Mouse (Mus musculus): ENCODE measurements around the gene Parp16. TPM values are rescaled to one million over a fixed set of nuclear protein-coding genes. Genes with fewer than 3 reads are reported as not detected.

Gene Parp16
- polyA plus RNA-seq, 1 experiment from 2014 or later: 8.6 TPM

DNA sequence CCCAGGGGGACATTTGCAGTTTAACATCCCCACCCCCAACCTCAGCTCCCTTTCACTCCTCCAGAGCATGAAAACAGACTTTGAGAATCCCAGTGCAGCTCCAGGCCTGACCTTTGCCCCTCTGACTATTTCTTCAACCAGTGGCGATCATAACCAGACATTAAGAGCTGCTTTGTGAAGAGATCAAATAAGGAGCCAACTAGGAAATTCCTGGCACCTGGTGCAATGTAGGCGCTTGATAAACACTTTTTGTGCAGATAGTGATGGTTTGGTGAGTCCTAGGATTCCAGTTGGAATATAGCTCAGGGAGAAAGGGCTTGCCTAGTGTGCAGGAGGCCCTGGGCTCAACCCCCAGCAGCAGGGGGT, 3.8 kb upstream of the Parp16 start:
- ATAC-seq (replicated peaks; ENCODE audit: low FRiP score, low read depth): no peak
- Histone ChIP-seq H3K27me3 (ENCODE audit: insufficient read depth, low read length) (no peaks in the 10 kb centered on the region), H3K9ac (ENCODE audit: low read depth, low read length) (no peak overlapping the region), H3K27ac (peak overlapping the region; percentile 78), H3K4me2 (ENCODE audit: low read length) (no peak overlapping the region; the same call in 1 of the 2 replicates), H3K4me1 (replicated peaks; ENCODE audit: insufficient read depth, low read length) (peaks cover 24% of the 10 kb centered on the region; the same call in 1 of the 2 replicates), H3K36me3 (ENCODE audit: insufficient read depth, low read length) (no peaks in the 10 kb centered on the region), H3K9me3 (replicated peaks; ENCODE audit: low read length) (no peaks in the 10 kb centered on the region), H3K4me3 (replicated peaks; ENCODE audit: low read depth, low read length) (no peak overlapping the region)
- WGBS: 25% methylated on average over 2 of the region's 2 CpGs
- TF ChIP-seq CTCF (IDR thresholded peaks at IDR 0.05; ENCODE audit: low read depth): no peak
- DNase-seq (ENCODE audit: low spot score): peak; percentile 57

DNA sequence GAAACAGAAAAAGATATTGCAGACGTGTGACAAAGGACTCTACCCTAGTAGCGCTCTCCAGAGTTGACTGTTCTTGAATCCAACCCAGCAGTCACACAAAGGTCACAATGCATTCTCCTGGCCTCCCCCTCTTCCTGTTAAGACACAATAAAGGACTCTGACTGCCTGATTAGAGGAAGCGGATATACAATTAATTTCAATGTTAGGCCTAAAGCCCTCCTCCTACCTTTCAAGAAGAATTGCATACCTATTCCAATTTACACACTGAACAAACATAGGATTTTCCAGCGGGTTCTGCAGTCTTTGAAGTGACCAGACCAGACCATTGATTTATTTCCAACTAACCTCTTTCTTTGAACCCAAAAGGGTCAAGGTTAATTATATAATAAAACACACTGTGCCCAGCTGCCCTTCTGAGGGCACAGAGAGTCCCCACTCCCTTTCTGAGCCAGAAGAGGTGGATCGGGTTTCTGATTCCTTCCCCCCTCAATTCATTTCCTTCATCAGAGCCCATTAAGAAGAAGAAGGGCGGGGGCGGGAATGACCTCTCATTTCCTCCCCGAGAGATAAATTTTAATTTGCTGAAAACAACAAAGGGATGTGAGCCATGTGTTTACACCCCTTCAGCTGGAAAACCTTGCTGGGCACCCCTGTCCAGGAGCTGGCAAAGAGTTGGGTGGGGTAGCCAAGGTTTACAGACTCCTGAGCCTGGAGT, 3.2 kb upstream of the Parp16 start:
- no peak overlapping the region for H3K4me2 ChIP-seq (ENCODE audit: low read length)
- 13% methylated on average over 8 of the region's 8 CpGs for WGBS
- no peak overlapping the region for H3K9ac ChIP-seq (ENCODE audit: low read depth, low read length)

DNA sequence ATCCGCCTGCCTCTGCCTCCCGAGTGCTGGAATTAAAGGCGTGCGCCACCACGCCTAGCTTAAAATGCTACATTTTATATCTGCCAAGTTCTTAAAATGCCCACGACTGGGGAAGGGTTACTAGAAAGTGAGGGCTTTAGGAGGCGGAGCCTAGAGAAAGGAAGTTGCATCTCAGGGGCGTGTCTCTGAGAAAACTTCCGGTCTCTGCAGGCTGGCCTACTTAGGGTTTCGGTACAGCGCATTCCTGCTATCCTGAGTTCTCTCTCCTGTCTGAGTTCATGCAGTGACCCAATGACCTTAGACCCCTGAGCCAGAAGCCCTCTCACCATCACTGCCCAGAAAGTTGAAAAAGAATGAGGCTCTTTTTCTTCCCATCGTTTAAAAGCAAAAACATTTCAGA, 1.9 kb upstream of the Parp16 start:
- Histone ChIP-seq H3K36me3 (ENCODE audit: insufficient read depth, low read length) (no peaks in the 10 kb centered on the region), H3K9ac (ENCODE audit: low read depth, low read length) (no peak overlapping the region), H3K27me3 (ENCODE audit: insufficient read depth, low read length) (no peaks in the 10 kb centered on the region), H3K4me1 (replicated peaks; ENCODE audit: insufficient read depth, low read length) (peaks cover 24% of the 10 kb centered on the region; the same call in 1 of the 2 replicates), H3K4me3 (replicated peaks; ENCODE audit: low read depth, low read length) (no peak overlapping the region), H3K27ac (no peak overlapping the region), H3K9me3 (replicated peaks; ENCODE audit: low read length) (no peaks in the 10 kb centered on the region), H3K4me2 (ENCODE audit: low read length) (no peak overlapping the region)
- no peak for ATAC-seq (replicated peaks; ENCODE audit: low FRiP score, low read depth)
- peak; percentile 69 for DNase-seq (ENCODE audit: low spot score)
- TF ChIP-seq CTCF (IDR thresholded peaks at IDR 0.05; ENCODE audit: low read depth): no peak
- WGBS: 72% methylated on average over 12 of the region's 12 CpGs

More for the DNA sequence above, 3.2 kb upstream of the Parp16 start:
- no peak for ATAC-seq (replicated peaks; ENCODE audit: low FRiP score, low read depth)
- Histone ChIP-seq H3K27ac (peak overlapping the region; percentile 78), H3K9me3 (replicated peaks; ENCODE audit: low read length) (no peaks in the 10 kb centered on the region), H3K36me3 (ENCODE audit: insufficient read depth, low read length) (no peaks in the 10 kb centered on the region), H3K4me1 (replicated peaks; ENCODE audit: insufficient read depth, low read length) (peaks cover 24% of the 10 kb centered on the region; the same call in 1 of the 2 replicates), H3K27me3 (ENCODE audit: insufficient read depth, low read length) (no peaks in the 10 kb centered on the region), H3K4me3 (replicated peaks; ENCODE audit: low read depth, low read length) (no peak overlapping the region)
- TF ChIP-seq CTCF (IDR thresholded peaks at IDR 0.05; ENCODE audit: low read depth): no peak
- DNase-seq (ENCODE audit: low spot score): peak; percentile 88

DNA sequence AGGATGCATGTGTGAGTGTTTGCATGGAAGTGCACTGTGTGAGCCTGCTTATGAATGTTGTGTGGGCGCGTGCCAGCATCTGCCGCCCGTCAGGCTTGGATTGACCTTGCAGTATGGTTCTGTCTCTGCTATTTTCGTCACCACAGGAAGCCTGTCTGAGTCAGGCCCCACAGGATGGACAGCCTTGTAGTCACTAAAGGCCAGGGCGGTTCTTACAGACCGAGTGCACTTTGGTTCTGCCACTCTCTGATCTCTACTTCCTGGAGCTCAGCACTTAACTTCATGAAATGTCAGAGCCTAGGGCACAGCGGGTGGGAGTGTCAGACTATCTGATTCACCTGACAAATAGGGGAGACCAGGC, 448 bp downstream of the Parp16 start:
- WGBS: 16% methylated on average over 8 of the region's 8 CpGs
- no peak for TF ChIP-seq CTCF (IDR thresholded peaks at IDR 0.05; ENCODE audit: low read depth)
- Histone ChIP-seq H3K27ac (peak overlapping the region; percentile 93), H3K27me3 (ENCODE audit: insufficient read depth, low read length) (no peaks in the 10 kb centered on the region), H3K4me3 (replicated peaks; ENCODE audit: low read depth, low read length) (no peak overlapping the region), H3K4me1 (replicated peaks; ENCODE audit: insufficient read depth, low read length) (peaks cover 24% of the 10 kb centered on the region; the same call in 1 of the 2 replicates), H3K9ac (ENCODE audit: low read depth, low read length) (peak overlapping the region; percentile 27; the same call in 1 of the 2 replicates), H3K9me3 (replicated peaks; ENCODE audit: low read length) (no peaks in the 10 kb centered on the region), H3K4me2 (ENCODE audit: low read length) (no peak overlapping the region), H3K36me3 (ENCODE audit: insufficient read depth, low read length) (no peaks in the 10 kb centered on the region)
- DNase-seq (ENCODE audit: low spot score) (peak; percentile 69), ATAC-seq (replicated peaks; ENCODE audit: low FRiP score, low read depth) (peak; percentile 20; the same call in 1 of the 2 replicates)

DNA sequence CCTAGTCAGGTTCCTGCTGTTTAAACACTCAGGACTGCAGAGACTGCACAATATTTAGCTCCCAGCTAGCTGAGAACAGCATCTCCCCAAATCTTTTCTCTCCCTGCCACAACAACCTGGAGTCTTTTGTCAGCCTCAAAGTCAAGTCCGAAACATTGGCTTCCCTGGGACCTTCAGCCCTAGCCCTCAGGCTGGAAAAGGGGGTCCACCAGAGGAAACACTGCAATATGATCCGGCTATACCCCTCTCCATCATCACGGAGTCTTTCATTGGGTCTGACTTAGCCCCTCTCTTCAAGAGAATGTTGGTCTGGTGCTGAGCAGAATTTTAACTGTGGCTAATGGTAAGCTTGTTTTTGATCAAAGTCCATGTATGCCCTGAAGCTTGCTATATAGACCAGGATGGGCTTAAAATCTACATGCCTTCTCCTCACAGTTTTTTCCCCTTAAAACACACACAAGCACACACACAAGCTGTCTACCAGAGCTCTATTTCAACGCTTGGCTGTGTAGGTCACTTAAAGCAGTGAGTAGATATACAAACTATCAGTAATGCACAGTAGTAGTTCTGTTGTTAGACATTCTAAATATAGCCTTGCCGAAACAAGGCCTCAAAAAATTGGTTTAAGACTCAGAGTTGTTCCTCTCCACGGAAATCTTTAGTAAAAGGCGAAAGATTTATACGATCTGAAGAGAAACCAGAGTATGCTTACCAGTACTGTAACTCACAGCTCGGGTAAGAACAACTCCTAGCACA, 1.0 kb downstream of the Parp16 start:
- Histone ChIP-seq H3K4me2 (ENCODE audit: low read length) (peak overlapping the region; percentile 9; the same call in 1 of the 2 replicates), H3K36me3 (ENCODE audit: insufficient read depth, low read length) (no peaks in the 10 kb centered on the region), H3K27ac (peak overlapping the region; percentile 93), H3K9ac (ENCODE audit: low read depth, low read length) (peak overlapping the region; percentile 52), H3K9me3 (replicated peaks; ENCODE audit: low read length) (no peaks in the 10 kb centered on the region), H3K4me1 (replicated peaks; ENCODE audit: insufficient read depth, low read length) (peaks cover 24% of the 10 kb centered on the region; the same call in 1 of the 2 replicates), H3K27me3 (ENCODE audit: insufficient read depth, low read length) (no peaks in the 10 kb centered on the region), H3K4me3 (replicated peaks; ENCODE audit: low read depth, low read length) (no peak overlapping the region)
- ATAC-seq (replicated peaks; ENCODE audit: low FRiP score, low read depth) (peak; percentile 83), DNase-seq (ENCODE audit: low spot score) (peak; percentile 95)
- 3% methylated on average over 9 of the region's 9 CpGs for WGBS
- TF ChIP-seq CTCF (IDR thresholded peaks at IDR 0.05; ENCODE audit: low read depth): no peak

DNA sequence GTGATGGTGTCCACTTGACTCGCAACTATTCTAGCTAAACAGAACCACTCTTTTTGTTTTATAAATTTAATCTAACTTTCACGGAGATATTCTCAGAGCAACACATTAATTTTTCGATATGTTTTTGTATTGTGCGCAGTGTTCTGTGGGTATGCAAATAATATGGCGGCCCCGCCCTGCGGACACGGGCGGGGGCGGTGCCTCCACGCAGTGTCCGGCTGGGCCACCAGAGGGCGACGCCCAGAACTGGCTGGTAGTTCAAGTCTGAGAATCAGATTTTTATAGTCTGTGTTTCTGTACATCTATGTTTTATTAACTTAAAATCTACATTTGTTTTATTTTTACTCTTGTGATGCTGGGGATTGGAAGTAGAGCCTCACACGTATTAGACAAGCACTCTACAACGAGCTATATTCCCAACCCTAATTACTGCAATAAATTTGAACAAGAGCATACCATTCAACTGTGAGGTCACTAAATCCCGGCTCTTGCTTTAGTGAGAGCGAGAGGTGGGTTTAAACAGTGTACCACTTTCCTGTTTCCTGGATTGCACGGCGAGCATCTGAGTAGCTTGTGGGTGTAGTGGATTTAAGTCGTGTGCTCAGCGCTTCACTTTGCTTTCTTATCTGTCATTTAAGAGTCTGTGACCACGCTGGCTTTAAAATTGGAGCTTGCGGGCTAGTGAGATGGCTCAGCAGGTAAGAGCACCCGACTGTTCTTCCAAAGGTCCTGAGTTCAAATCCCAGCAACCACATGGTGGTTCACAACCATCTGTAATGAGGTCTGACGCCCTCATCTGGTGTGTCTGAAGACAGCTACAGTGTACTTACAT, 1.8 kb downstream of the Parp16 start:
- H3K27me3 ChIP-seq (ENCODE audit: insufficient read depth, low read length): no peaks in the 10 kb centered on the region
- H3K4me3 ChIP-seq (replicated peaks; ENCODE audit: low read depth, low read length): no peak overlapping the region
- peak overlapping the region; percentile 93 for H3K27ac ChIP-seq
- peak; percentile 94 for DNase-seq (ENCODE audit: low spot score)
- H3K9me3 ChIP-seq (replicated peaks; ENCODE audit: low read length): no peaks in the 10 kb centered on the region
- H3K9ac ChIP-seq (ENCODE audit: low read depth, low read length): peak overlapping the region; percentile 52; the same call in 1 of the 2 replicates
- peak; percentile 75 for ATAC-seq (replicated peaks; ENCODE audit: low FRiP score, low read depth)
- H3K4me1 ChIP-seq (replicated peaks; ENCODE audit: insufficient read depth, low read length): peaks cover 20% of the 10 kb centered on the region; the same call in 1 of the 2 replicates
- 11% methylated on average over 26 of the region's 26 CpGs for WGBS
- peak overlapping the region; percentile 9; the same call in 1 of the 2 replicates for H3K4me2 ChIP-seq (ENCODE audit: low read length)
- H3K36me3 ChIP-seq (ENCODE audit: insufficient read depth, low read length): no peaks in the 10 kb centered on the region
- peak; percentile 89 for TF ChIP-seq CTCF (IDR thresholded peaks at IDR 0.05; ENCODE audit: low read depth)
